8 mouse cellular contexts compared by ENCODE assay signal in the genomic region with DNA sequence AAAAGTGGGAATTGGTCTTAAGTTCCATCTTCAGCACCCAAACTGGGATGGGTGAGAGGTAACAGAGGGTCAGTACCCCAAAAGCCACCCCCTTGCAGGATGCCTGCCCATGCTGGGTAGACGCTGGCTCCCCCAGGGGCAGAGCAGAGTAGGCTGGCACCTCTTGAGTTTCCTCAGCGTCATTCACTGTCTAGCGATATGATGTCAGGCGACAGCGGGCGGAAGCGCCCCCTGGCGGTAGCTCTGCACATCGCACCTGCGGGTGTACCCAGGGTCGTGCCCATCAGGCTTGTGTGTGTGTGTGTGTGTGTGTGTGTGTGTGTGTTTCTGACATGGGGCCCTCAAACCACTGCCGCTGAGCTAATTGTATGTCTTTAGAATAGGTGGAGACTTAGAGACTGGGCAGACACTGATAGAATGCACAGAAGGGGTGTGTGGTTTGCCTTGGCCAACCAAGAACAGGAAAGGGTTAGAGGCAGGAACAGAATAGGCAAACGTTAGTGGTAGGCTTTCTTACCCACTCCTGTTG. TPM values are rescaled to one million over a fixed set of nuclear protein-coding genes. Genes with fewer than 3 reads are reported as not detected.
A peak's percentile ranks its signal among the peaks of the same experiment; 100 is the strongest.
DNase-seq lines count a peak whose midpoint lies in the region; ATAC-seq lines count a peak whose summit lies in the region.

No protein-coding gene starts in this region.

- ATAC-seq in intestine, embryonic 14.5 days (replicated peaks; ENCODE audit: low FRiP score, low TSS enrichment, low read depth), result peak; percentile 85
- ATAC-seq in limb, embryonic 11.5 days (ENCODE audit: insufficient number of reproducible peaks, low FRiP score, low TSS enrichment, low read depth), result peak; percentile 52
- ATAC-seq in midbrain, embryonic 12.5 days (ENCODE audit: low FRiP score, low read depth), result peak; percentile 84; the same call in 1 of the 2 replicates

- H3K9me3 ChIP-seq in intestine, embryonic 14.5 days (ENCODE audit: control insufficient read depth, low read length), result no peaks in the 10 kb centered on the region
- H3K9me3 ChIP-seq in limb, embryonic 11.5 days (ENCODE audit: control insufficient read depth, low read length), result no peaks in the 10 kb centered on the region
- no peaks in the 10 kb centered on the region for H3K9me3 ChIP-seq in midbrain, embryonic 12.5 days

- 2% methylated on average over 13 of the region's 13 CpGs for WGBS in intestine, embryonic 14.5 days
- 3% methylated on average over 13 of the region's 13 CpGs for WGBS in limb, embryonic 11.5 days
- 4% methylated on average over 13 of the region's 13 CpGs for WGBS in midbrain, embryonic 12.5 days

- H3K9ac ChIP-seq in intestine, embryonic 14.5 days (ENCODE audit: low read length), result no peak overlapping the region
- H3K9ac ChIP-seq in limb, embryonic 11.5 days (ENCODE audit: low read length), result no peak overlapping the region
- no peak overlapping the region for H3K9ac ChIP-seq in midbrain, embryonic 12.5 days (replicated peaks)

- no peaks in the 10 kb centered on the region for H3K27me3 ChIP-seq in intestine, embryonic 14.5 days (replicated peaks; ENCODE audit: control insufficient read depth, insufficient read depth, low read length)
- H3K27me3 ChIP-seq in limb, embryonic 11.5 days (ENCODE audit: control insufficient read depth, insufficient read depth, low read length), result no peaks in the 10 kb centered on the region
- H3K27me3 ChIP-seq in midbrain, embryonic 12.5 days, result peaks cover 10% of the 10 kb centered on the region; the same call in 1 of the 2 replicates

- H3K36me3 ChIP-seq in intestine, embryonic 14.5 days (ENCODE audit: control insufficient read depth, insufficient read depth, low read length), result no peaks in the 10 kb centered on the region
- no peaks in the 10 kb centered on the region for H3K36me3 ChIP-seq in limb, embryonic 11.5 days (ENCODE audit: control insufficient read depth, insufficient read depth, low read length)
- H3K36me3 ChIP-seq in midbrain, embryonic 12.5 days, result no peaks in the 10 kb centered on the region

- H3K4me2 ChIP-seq in intestine, embryonic 14.5 days (ENCODE audit: low read length), result no peak overlapping the region
- H3K4me2 ChIP-seq in limb, embryonic 11.5 days (ENCODE audit: low read depth, severe bottlenecking), result no peak overlapping the region
- no peak overlapping the region for H3K4me2 ChIP-seq in midbrain, embryonic 12.5 days (replicated peaks)

- H3K27ac ChIP-seq in intestine, embryonic 14.5 days (ENCODE audit: low read depth), result no peak overlapping the region
- no peak overlapping the region for H3K27ac ChIP-seq in limb, embryonic 11.5 days (replicated peaks; ENCODE audit: low read depth, low read length)
- H3K27ac ChIP-seq in midbrain, embryonic 12.5 days (replicated peaks), result no peak overlapping the region

- H3K4me3 ChIP-seq in intestine, embryonic 14.5 days (ENCODE audit: low read depth, low read length), result no peak overlapping the region
- no peak overlapping the region for H3K4me3 ChIP-seq in limb, embryonic 11.5 days (ENCODE audit: low read depth, low read length)
- H3K4me3 ChIP-seq in midbrain, embryonic 12.5 days, result no peak overlapping the region

- no peaks in the 10 kb centered on the region for H3K4me1 ChIP-seq in intestine, embryonic 14.5 days (replicated peaks; ENCODE audit: control insufficient read depth, insufficient read depth, low read length)
- H3K4me1 ChIP-seq in limb, embryonic 11.5 days (ENCODE audit: control insufficient read depth, insufficient read depth, low read length), result no peaks in the 10 kb centered on the region
- no peaks in the 10 kb centered on the region for H3K4me1 ChIP-seq in midbrain, embryonic 12.5 days

- DNase-seq in ovary, postnatal 10 days (ENCODE audit: low spot score), result peak; percentile 63
- no peak for DNase-seq in ovary, adult 18-20 months (ENCODE audit: low spot score)
- peak; percentile 90 to 91 for DNase-seq in cerebellum, postnatal 4 days (ENCODE audit: low spot score in 2 of 2)
- DNase-seq in gastrocnemius, adult 8-10 months (ENCODE audit: low spot score in 2 of 2), result peak; percentile 68 to 69
- peak; percentile 90 for DNase-seq in intestine, embryonic 14.5 days (ENCODE audit: low spot score)
- DNase-seq in limb, embryonic 11.5 days (ENCODE audit: low spot score), result peak; percentile 89
- DNase-seq in spleen, postnatal 10 days (ENCODE audit: low spot score in 2 of 2), result peak; percentile 93

RNA-seq across cellular contexts. Expression of a gene that starts 8.7 kb away (rescaled TPM):
- 100 to 1,000 TPM in 2 of 4 experiments, 10 to 100 TPM in 2; 75.3 to 167 (median 96.4) TPM for total RNA-seq in gastrocnemius, adult 8-10 months (2022)
- 2.8 and 12.4 TPM in 2 replicates for polyA plus RNA-seq in intestine, embryonic 14.5 days (2014; fragmentation: Nextera tagmentation; extraction: Ambion mirVana)
- polyA plus RNA-seq in limb, embryonic 11.5 days (2014; fragmentation: Nextera tagmentation; extraction: Ambion mirVana), result 2.6 and 4.1 TPM in 2 replicates
- polyA plus RNA-seq in midbrain, embryonic 12.5 days (2016; fragmentation: Nextera tagmentation; extraction: Ambion mirVana), result 2.7 and 3.1 TPM in 2 replicates

RNA-seq across cellular contexts. Expression of a gene that starts 9.7 kb away (rescaled TPM):
- total RNA-seq in gastrocnemius, adult 8-10 months (2022), result 10 to 100 TPM; 11.8 to 13.1 (median 12.5) TPM
- 35.1 and 42.0 TPM in 2 replicates for polyA plus RNA-seq in intestine, embryonic 14.5 days (2014; fragmentation: Nextera tagmentation; extraction: Ambion mirVana)
- polyA plus RNA-seq in limb, embryonic 11.5 days (2014; fragmentation: Nextera tagmentation; extraction: Ambion mirVana), result 35.5 and 37.5 TPM in 2 replicates
- polyA plus RNA-seq in midbrain, embryonic 12.5 days (2016; fragmentation: Nextera tagmentation; extraction: Ambion mirVana), result 33.6 and 36.5 TPM in 2 replicates

RNA-seq across cellular contexts. Expression of a gene that starts 18.7 kb away (rescaled TPM):
- total RNA-seq in gastrocnemius, adult 8-10 months (2022), result 10 to 100 TPM in 2 of 4 experiments, 1 to 10 TPM in 2; 5.9 to 14.3 (median 9.0) TPM
- polyA plus RNA-seq in intestine, embryonic 14.5 days (2014; fragmentation: Nextera tagmentation; extraction: Ambion mirVana), result 6.1 and 7.7 TPM in 2 replicates
- polyA plus RNA-seq in limb, embryonic 11.5 days (2014; fragmentation: Nextera tagmentation; extraction: Ambion mirVana), result 4.9 and 7.7 TPM in 2 replicates
- polyA plus RNA-seq in midbrain, embryonic 12.5 days (2016; fragmentation: Nextera tagmentation; extraction: Ambion mirVana), result 9.1 and 9.7 TPM in 2 replicates

RNA-seq across cellular contexts. Expression of a gene that starts 48.1 kb away (rescaled TPM):
- total RNA-seq in gastrocnemius, adult 8-10 months (2022), result 100 to 1,000 TPM; 163 to 176 (median 172) TPM
- 254 and 279 TPM in 2 replicates for polyA plus RNA-seq in intestine, embryonic 14.5 days (2014; fragmentation: Nextera tagmentation; extraction: Ambion mirVana)
- polyA plus RNA-seq in limb, embryonic 11.5 days (2014; fragmentation: Nextera tagmentation; extraction: Ambion mirVana), result 264 and 267 TPM in 2 replicates
- polyA plus RNA-seq in midbrain, embryonic 12.5 days (2016; fragmentation: Nextera tagmentation; extraction: Ambion mirVana), result 297 and 322 TPM in 2 replicates
